Mouse (Mus musculus) cerebellum, adult 2 months (tissue): ENCODE measurements around the gene Pik3c2g. TPM values are rescaled to one million over a fixed set of nuclear protein-coding genes. Genes with fewer than 3 reads are reported as not detected.

Experiments
- DNase-seq, 2 experiments: peaks; one replicate each; pipeline ENCODE4 v3.0.0; 2021
- H3K27ac ChIP-seq: fragments of 200-500 bp; 2 replicates; pipeline ENCODE4 v1.5.1; 2012; ENCODE audit warnings: low read length, control low read depth, inconsistent platforms; ENCODE audit not compliant: insufficient read depth
- H3K27me3 ChIP-seq: fragments of 200-500 bp; 2 replicates; pipeline ENCODE4 v1.6.1; 2012; ENCODE audit warnings: inconsistent platforms, mild to moderate bottlenecking, low read length, moderate library complexity; ENCODE audit not compliant: control insufficient read depth, insufficient read depth
- H3K4me1 ChIP-seq: fragments of 200-500 bp; 2 replicates; pipeline ENCODE4 v1.6.1; 2011; ENCODE audit warnings: low read length; ENCODE audit not compliant: control insufficient read depth, insufficient read depth
- H3K4me3 ChIP-seq: fragments of 200-500 bp; replicated peaks from 2 replicates; pipeline ENCODE3; 2011; ENCODE audit warnings: mild to moderate bottlenecking, low read depth, low read length, control low read depth; ENCODE audit not compliant: insufficient read depth
- CTCF ChIP-seq: fragments of 200-500 bp; IDR thresholded peaks from 2 replicates; pipeline ENCODE4 v1.5.1; 2011; ENCODE audit warnings: low read depth, mild to moderate bottlenecking, control low read depth, low read length, moderate library complexity, borderline replicate concordance; ENCODE audit not compliant: insufficient read depth
- POLR2A ChIP-seq: fragments of 200-500 bp; IDR thresholded peaks from 2 replicates; pipeline ENCODE4 v1.6.1; 2011; ENCODE audit warnings: low read length, control low read depth, borderline replicate concordance; ENCODE audit not compliant: insufficient read depth
- WGBS: fragments of 180-500 bp; shearing (Covaris S2); methylation state at CpG from one replicate; pipeline ENCODE4 v1.1.7; 2018; 5-methylcytosine and 5-hydroxymethylcytosine counted together
- polyA plus RNA-seq: library from polyadenylated mRNA; depleted of rRNA; stranded (reverse); fragments of >200 nt; gene quantifications from 2 replicates; pipeline ENCODE4 v1.2.3, GENCODE M21; 2012

Gene Pik3c2g
- polyA plus RNA-seq, 1 experiment = 0.11 TPM

GRCm38 (mm10) chr6:139748091-139748771, 161.2 kb downstream of the Pik3c2g start:
- H3K4me1 ChIP-seq = no peaks in the 10 kb centered on the region
- TF ChIP-seq POLR2A (no peak), CTCF (no peak)
- no peaks in the 10 kb centered on the region for H3K27me3 ChIP-seq
- no peak for DNase-seq
- WGBS = 80% methylated on average over 13 of the region's 13 CpGs
- no peak overlapping the region for H3K27ac ChIP-seq
- H3K4me3 ChIP-seq = no peak overlapping the region

GRCm38 (mm10) chr6:139750599-139750998, 163.6 kb downstream of the Pik3c2g start:
- no peak overlapping the region for H3K27ac ChIP-seq
- no peak for TF ChIP-seq CTCF
- no peak for TF ChIP-seq POLR2A

GRCm38 (mm10) chr6:139751022-139751421, 164.0 kb downstream of the Pik3c2g start:
- Histone ChIP-seq H3K27ac (no peak overlapping the region), H3K27me3 (no peaks in the 10 kb centered on the region), H3K4me3 (no peak overlapping the region), H3K4me1 (no peaks in the 10 kb centered on the region)
- TF ChIP-seq POLR2A (no peak), CTCF (no peak)
- no peak for DNase-seq
- WGBS = 42% methylated on average over 3 of the region's 3 CpGs

More at GRCm38 (mm10) chr6:139750599-139750998, 163.6 kb downstream of the Pik3c2g start:
- Histone ChIP-seq H3K27me3 (no peaks in the 10 kb centered on the region), H3K4me1 (no peaks in the 10 kb centered on the region), H3K4me3 (no peak overlapping the region)
- 83% methylated on average over 2 of the region's 2 CpGs for WGBS
- DNase-seq = no peak

GRCm38 (mm10) chr6:139757876-139758275, 170.9 kb downstream of the Pik3c2g start:
- DNase-seq = no peak
- H3K4me1 ChIP-seq = no peaks in the 10 kb centered on the region
- no peak for TF ChIP-seq POLR2A
- TF ChIP-seq CTCF = no peak

GRCm38 (mm10) chr6:139760978-139761377, 174.0 kb downstream of the Pik3c2g start:
- Histone ChIP-seq H3K4me1 (no peaks in the 10 kb centered on the region), H3K4me3 (no peak overlapping the region), H3K27ac (no peak overlapping the region), H3K27me3 (no peaks in the 10 kb centered on the region)
- no peak for DNase-seq
- 23% methylated on average over 4 of the region's 4 CpGs for WGBS
- TF ChIP-seq CTCF = no peak
- TF ChIP-seq POLR2A = no peak

More at GRCm38 (mm10) chr6:139757876-139758275, 170.9 kb downstream of the Pik3c2g start:
- Histone ChIP-seq H3K27ac (no peak overlapping the region), H3K27me3 (no peaks in the 10 kb centered on the region), H3K4me3 (no peak overlapping the region)
- WGBS = 86% methylated on average over 8 of the region's 8 CpGs

- 54% methylated on average over 3 of the region's 3 CpGs for WGBS
- DNase-seq = peak in 1 of 2 experiments; percentile 4
Observed at GRCm38 (mm10) chr6:139764398-139764797, 177.4 kb downstream of the Pik3c2g start.

GRCm38 (mm10) chr6:139769744-139770473, 182.9 kb downstream of the Pik3c2g start:
- Histone ChIP-seq H3K27me3 (no peaks in the 10 kb centered on the region), H3K4me1 (no peaks in the 10 kb centered on the region), H3K4me3 (no peak overlapping the region), H3K27ac (no peak overlapping the region)
- WGBS = 90% methylated on average over 7 of the region's 7 CpGs
- TF ChIP-seq POLR2A (no peak), CTCF (no peak)
- no peak for DNase-seq

More at GRCm38 (mm10) chr6:139764398-139764797, 177.4 kb downstream of the Pik3c2g start:
- no peak overlapping the region for H3K4me3 ChIP-seq
- H3K27me3 ChIP-seq = no peaks in the 10 kb centered on the region
- TF ChIP-seq POLR2A (no peak), CTCF (no peak)
- no peaks in the 10 kb centered on the region for H3K4me1 ChIP-seq
- H3K27ac ChIP-seq = no peak overlapping the region
